Mouse (Mus musculus): Measurements from ENCODE around the gene Kcnt1.
"Not testable (repeated sequence)": the region's sequence is repeated elsewhere in the genome, so short reads cannot be mapped to it uniquely, and the experiment has no call there.

Gene Kcnt1

GRCm38 (mm10) chr2:25863337-25864131 is at the start of gene Kcnt1:
Gene Kcnt1 (plus strand): TSS chr2:25863734.
- CTCF ChIA-PET = no interaction called here

GRCm38 (mm10) chr2:25815748-25816147 is 47.8 kb upstream of the Kcnt1 start, which contains the start of gene Glt6d1:
Gene Glt6d1 (minus strand): TSS chr2:25815848.
- CTCF ChIA-PET = not testable (repeated sequence)

GRCm38 (mm10) chr2:25822806-25823205 is 40.7 kb upstream of the Kcnt1 start, which contains the start of gene Lcn9:
Gene Lcn9 (plus strand): TSS chr2:25823153.
- CTCF ChIA-PET = no interaction called here

GRCm38 (mm10) chr2:25824751-25825150 is 38.8 kb upstream of the Kcnt1 start:
- CTCF ChIA-PET = interaction anchor here (0.6 kb wide), 1 partner anchor 1559 kb away, joined by 3 read pairs; no protein-coding TSS in a partner anchor

- CTCF ChIA-PET = no interaction called here
These were observed 35.1 kb upstream of the Kcnt1 start for GRCm38 (mm10) chr2:25828344-25828947.

- CTCF ChIA-PET = no interaction called here
These were observed 32.7 kb upstream of the Kcnt1 start for GRCm38 (mm10) chr2:25830786-25831185.

GRCm38 (mm10) chr2:25836291-25836690 is 27.2 kb upstream of the Kcnt1 start:
- CTCF ChIA-PET = no interaction called here

GRCm38 (mm10) chr2:25842161-25842560 is 21.4 kb upstream of the Kcnt1 start:
- CTCF ChIA-PET = no interaction called here

DNA sequence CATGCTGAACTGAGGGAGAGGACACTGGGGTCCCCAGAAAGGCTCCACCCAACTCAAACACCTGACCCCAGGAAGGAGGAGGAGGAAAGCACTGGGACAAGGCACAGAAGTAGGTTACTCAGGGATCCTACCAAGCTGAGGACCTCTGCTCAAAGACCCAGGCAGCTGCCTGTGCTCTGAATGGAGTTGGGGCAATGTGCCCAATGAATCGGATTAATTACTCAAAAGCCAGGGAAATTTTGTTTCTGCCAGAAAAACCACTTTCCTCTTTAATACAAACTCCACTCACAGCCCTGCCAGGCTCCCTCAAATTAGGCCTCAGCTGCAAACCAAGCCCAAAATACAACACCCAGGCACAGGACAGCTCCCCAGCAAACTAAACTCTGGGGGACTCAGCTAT is 20.8 kb upstream of the Kcnt1 start:
- CTCF ChIA-PET = no interaction called here

DNA sequence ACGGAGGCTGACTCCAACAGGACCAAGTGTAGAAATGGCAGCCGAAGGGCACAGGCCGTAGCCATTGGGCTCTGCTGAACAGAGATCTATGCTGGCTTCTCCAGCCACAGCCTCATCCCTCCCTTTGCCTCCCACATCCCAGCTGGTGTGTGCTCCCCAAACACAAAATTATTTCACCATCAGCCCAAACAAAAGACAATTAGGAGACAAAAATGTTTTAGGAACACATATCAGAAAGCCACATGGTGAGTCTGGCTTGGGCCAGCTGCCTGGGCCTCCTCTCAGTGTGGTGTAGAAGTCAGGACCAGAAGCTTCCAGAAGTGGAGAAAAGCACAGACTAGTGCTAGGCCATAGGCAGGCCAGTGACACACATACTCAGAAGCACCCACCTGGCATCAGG is 19.4 kb upstream of the Kcnt1 start:
- CTCF ChIA-PET = no interaction called here

- CTCF ChIA-PET = no interaction called here
These were observed 17.0 kb upstream of the Kcnt1 start for GRCm38 (mm10) chr2:25846516-25846915.

DNA sequence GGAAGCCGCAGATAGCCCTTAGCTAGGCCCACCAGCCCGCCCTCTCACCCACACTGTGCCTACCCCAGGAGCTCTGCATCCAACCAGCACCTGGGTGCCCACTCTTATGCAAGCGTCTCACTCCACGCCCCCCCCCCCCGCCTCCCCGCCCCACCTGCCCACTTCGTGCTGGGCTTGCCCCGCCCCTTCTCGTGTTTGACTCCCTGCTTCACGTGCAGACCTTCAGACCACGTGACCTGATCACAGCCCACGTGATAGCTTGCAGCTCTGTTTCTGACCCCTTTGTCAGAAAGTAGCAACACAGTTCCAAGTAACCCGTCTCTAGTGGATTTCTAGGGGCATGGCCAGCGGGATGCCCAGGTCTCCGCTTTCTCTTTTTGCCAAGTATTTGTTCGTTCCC is 16.3 kb upstream of the Kcnt1 start, which contains the start of gene Sohlh1:
Gene Sohlh1 (minus strand): TSS at position 23 of the 400 bp plus-strand sequence.
- CTCF ChIA-PET = interaction anchor here (0.6 kb wide), 1 partner anchor 39 kb away, joined by 4 read pairs; no protein-coding TSS in a partner anchor

GRCm38 (mm10) chr2:25850330-25850729 is 13.2 kb upstream of the Kcnt1 start:
- CTCF ChIA-PET = no interaction called here

DNA sequence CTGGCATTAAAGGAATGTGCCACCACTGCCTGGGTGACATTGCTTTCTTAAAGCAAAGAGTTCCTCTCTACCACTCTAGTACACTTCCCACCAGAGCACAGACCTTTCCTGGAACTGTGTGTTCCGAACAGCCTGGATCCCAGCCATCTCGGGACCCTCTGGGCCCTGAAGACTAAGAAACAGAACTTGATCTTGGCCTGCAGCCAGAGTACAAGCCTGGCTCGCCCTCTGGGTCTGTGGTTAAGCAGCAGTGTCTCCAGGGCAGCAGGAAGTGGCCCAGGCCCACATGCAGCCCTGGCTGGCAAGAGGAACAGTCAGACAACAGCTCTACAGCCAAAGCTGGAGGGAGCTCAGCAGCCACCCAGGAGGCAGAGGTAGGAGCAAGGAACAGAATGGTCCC is 10.9 kb upstream of the Kcnt1 start:
- CTCF ChIA-PET = no interaction called here

- CTCF ChIA-PET = no interaction called here
These were observed 9.5 kb upstream of the Kcnt1 start for GRCm38 (mm10) chr2:25853998-25854397.

- CTCF ChIA-PET = no interaction called here
These were observed 3.6 kb upstream of the Kcnt1 start for GRCm38 (mm10) chr2:25859891-25860290.

DNA sequence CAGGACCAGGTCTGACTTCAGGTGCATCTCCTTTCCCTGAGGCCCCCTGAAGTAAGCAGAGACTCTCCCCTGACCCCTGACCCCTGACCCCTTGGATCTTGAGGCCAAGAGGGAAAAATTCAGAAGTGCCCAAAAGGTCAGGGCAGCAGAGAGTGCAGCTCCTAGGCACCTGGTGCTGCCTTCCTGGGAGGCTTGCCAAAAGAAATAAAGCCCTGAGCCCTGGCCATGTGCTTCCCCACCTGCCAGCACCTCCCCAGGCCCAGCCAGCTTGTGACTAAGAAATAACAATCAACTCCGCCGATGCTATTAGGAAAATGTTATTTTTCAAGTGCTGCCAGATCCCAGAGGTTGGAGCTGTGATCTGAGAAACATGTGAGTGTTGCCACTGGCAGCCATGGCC is 1.5 kb upstream of the Kcnt1 start:
- CTCF ChIA-PET = no interaction called here

- CTCF ChIA-PET = no interaction called here
These were observed 751 bp upstream of the Kcnt1 start for GRCm38 (mm10) chr2:25862696-25863270.

DNA sequence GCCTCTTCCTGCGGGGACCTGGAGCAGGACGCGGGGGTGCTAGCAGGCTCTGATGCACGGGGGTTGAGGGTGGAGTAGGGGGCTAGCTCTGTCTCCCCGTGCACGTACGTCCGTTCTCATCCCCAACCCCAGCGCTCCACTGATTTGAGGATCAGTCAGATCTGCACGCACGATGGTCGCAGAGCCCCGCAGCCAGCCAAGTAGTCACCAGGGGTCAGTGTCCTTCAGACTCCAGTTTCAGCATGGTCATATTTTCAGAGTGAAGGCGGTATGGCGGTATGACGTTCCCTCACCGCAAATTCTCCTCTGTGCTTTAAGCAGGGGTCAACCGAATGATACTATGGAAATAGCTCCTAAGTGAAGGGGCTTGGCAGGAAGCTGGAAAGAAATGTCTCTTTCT is 696 bp downstream of the Kcnt1 start:
- CTCF ChIA-PET = no interaction called here

- CTCF ChIA-PET = no interaction called here
These were observed 1.9 kb downstream of the Kcnt1 start for GRCm38 (mm10) chr2:25865412-25865811.

DNA sequence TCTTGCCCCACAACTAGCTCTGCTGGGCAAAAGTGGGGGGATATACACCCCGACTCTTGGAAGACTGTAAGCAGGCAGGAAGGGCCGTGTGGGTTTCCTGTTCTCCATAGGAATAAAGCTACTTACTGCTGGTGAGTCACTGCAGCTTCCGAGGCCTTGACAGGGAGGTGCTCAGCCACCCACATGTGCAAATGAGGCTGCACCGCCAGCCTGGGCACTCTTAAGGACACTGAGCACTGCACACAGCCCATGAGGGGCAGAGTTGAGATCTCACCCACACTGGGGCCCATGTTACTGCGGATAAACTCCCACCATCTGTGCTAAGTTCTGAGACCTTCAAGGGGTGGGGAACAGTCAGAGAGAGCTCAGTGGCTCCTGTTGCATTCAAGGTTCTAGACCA is 3.1 kb downstream of the Kcnt1 start:
- CTCF ChIA-PET = no interaction called here

- CTCF ChIA-PET = no interaction called here
These were observed 13.8 kb downstream of the Kcnt1 start for GRCm38 (mm10) chr2:25877250-25877735.

GRCm38 (mm10) chr2:25877736-25878268 is 14.3 kb downstream of the Kcnt1 start:
- CTCF ChIA-PET = no interaction called here
